Mouse (Mus musculus): ENCODE measurements at regions not wholly inside any gene's neighbourhood (a gene's known extent, or its start where the extent isn't known, plus 50 kb on each side); places are given as distances from the start of the nearest gene placed in this dataset.

GRCm38 (mm10) chr14:94691176-94691575 lies 800.7 kb upstream of the Pcdh9 start:
- no peak for DNase-seq (ENCODE audit: low spot score in 2 of 2)
- intact Hi-C loops (cut with DNase I): no loop called here

GRCm38 (mm10) chr14:94677716-94678115 lies 787.2 kb upstream of the Pcdh9 start:
- DNase-seq (ENCODE audit: low spot score in 2 of 2): no peak
- intact Hi-C loops (cut with DNase I): no loop called here

- intact Hi-C loops (cut with DNase I): no loop called here
- DNase-seq (ENCODE audit: low spot score in 2 of 2): peak; percentile 15 to 34
These were observed 763.1 kb upstream of the Pcdh9 start for GRCm38 (mm10) chr14:94653625-94654024.

- DNase-seq (ENCODE audit: low spot score in 2 of 2): no peak
- intact Hi-C loops (cut with DNase I): no loop called here
These were observed 724.5 kb upstream of the Pcdh9 start for GRCm38 (mm10) chr14:94615006-94615405.

Measured in left cerebral cortex, postnatal 14 days (tissue).